Mouse (Mus musculus) heart, adult 2 months (tissue): Measurements from ENCODE around the gene Tmem53. TPM values are rescaled to one million over a fixed set of nuclear protein-coding genes. Genes with fewer than 3 reads are reported as not detected.

Experiments used
- DNase-seq, 2 experiments: peaks; one replicate each; pipeline ENCODE4 v3.0.0; 2021
- H3K27ac ChIP-seq: fragments of 200-600 bp; 2 replicates; pipeline ENCODE4 v1.8.1; 2022
- H3K27me3 ChIP-seq: fragments of 200-500 bp; 2 replicates; pipeline ENCODE4 v1.6.1; 2012; ENCODE audit warnings: mild to moderate bottlenecking, low read length, inconsistent platforms, mixed read lengths; ENCODE audit not compliant: control insufficient read depth, insufficient read depth
- H3K36me3 ChIP-seq: fragments of 200-500 bp; 2 replicates; pipeline ENCODE4 v1.6.1; 2012; ENCODE audit warnings: low read length, inconsistent platforms; ENCODE audit not compliant: control insufficient read depth, insufficient read depth
- H3K4me1 ChIP-seq: fragments of 200-500 bp; 2 replicates; pipeline ENCODE4 v1.6.1; 2011; ENCODE audit warnings: low read length; ENCODE audit not compliant: control insufficient read depth, insufficient read depth
- H3K4me3 ChIP-seq: fragments of 200-600 bp; 2 replicates; pipeline ENCODE4 v1.8.1; 2022
- H3K79me2 ChIP-seq: fragments of 200-500 bp; replicated peaks from 2 replicates; pipeline ENCODE4 v1.6.1; 2012; ENCODE audit warnings: mild to moderate bottlenecking, inconsistent platforms, low read length, moderate library complexity, mixed read lengths; ENCODE audit not compliant: control insufficient read depth, insufficient read depth
- H3K9ac ChIP-seq: fragments of 200-500 bp; 2 replicates; pipeline ENCODE4 v1.6.1; 2012; ENCODE audit warnings: low read depth, mild to moderate bottlenecking, control low read depth, inconsistent platforms, low read length, mixed read lengths
- CTCF ChIP-seq: fragments of 200-600 bp; IDR thresholded peaks from 2 replicates; pipeline ENCODE4 v1.8.1; 2022; ENCODE audit warnings: antibody characterized with exemption, mild to moderate bottlenecking, moderate library complexity
- EP300 ChIP-seq: fragments of 200-500 bp; IDR thresholded peaks from 2 replicates; pipeline ENCODE4 v1.6.1; 2011; ENCODE audit warnings: low read depth, low read length, control low read depth; ENCODE audit not compliant: insufficient read depth
- POLR2A ChIP-seq: fragments of 200-500 bp; IDR thresholded peaks from 2 replicates; pipeline ENCODE4 v1.6.1; 2011; ENCODE audit warnings: mild to moderate bottlenecking, low read depth, low read length, control low read depth; ENCODE audit not compliant: insufficient read depth
- WGBS: fragments of 180-500 bp; shearing (Covaris S2); methylation state at CpG from one replicate; pipeline ENCODE4 v1.1.7; 2018; 5-methylcytosine and 5-hydroxymethylcytosine counted together
- intact Hi-C: fragments of 180-260 bp; cut with DNase I; formaldehyde crosslinking; loops from one replicate; pipeline ENCODE4 v1.15.1; 2025
- polyA plus RNA-seq: library from polyadenylated mRNA; depleted of rRNA; stranded (reverse); fragments of >200 nt; gene quantifications from 2 replicates; pipeline ENCODE4 v1.2.3, GENCODE M21; 2012
- total RNA-seq, 2 experiments: library from RNA; stranded (reverse); gene quantifications; 2 replicates each; pipeline ENCODE4 v1.2.3; 2021

Tmem53 gene
- total and polyA plus RNA-seq, 3 experiments: 25.0 to 62.3 (median 30.6) TPM

DNA sequence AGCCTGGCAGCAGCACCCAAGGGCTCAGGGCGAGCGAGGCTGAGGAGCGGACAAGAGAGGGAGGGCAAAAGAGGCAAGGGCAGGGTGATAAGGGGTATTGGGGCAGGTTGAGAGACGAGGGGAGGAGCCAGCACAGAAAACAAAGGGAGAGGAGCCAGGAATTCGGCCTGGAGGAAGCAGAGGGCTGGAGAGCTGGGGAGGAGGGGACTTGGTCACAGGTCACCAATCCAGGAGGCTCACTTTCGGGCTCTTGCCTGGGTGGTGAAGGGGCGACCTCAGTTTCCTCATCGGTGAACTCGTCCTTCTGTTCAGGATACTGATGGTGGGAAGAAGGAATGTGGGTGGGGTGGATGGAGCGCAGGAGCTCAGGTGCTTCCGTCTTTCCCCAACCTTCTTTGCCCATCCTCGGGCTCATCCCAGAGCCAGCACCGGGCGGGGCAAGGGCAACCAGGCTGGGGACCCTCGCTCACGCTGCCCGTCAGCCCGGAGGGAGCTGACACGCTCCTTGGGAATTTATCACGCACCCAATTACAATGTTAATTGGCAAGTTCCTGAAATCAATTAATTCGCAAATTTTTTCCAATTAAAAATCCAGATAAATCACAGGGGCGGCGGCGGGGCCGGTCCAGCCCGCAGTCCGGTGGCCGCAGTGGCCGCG, 52.0 kb downstream of the Tmem53 start:
- no peaks in the 10 kb centered on the region for H3K36me3 ChIP-seq
- peak overlapping the region; percentile 8; the same call in 1 of the 2 replicates for H3K9ac ChIP-seq
- no peaks in the 10 kb centered on the region for H3K4me1 ChIP-seq
- no peaks in the 10 kb centered on the region for H3K79me2 ChIP-seq
- 13% methylated on average over 30 of the region's 30 CpGs for WGBS
- no peak for DNase-seq
- intact Hi-C loops: no loop called here
- TF ChIP-seq CTCF (no peak), EP300 (no peak), POLR2A (no peak)
- H3K27me3 ChIP-seq: no peaks in the 10 kb centered on the region
- H3K27ac ChIP-seq: no peak overlapping the region
- H3K4me3 ChIP-seq: peak overlapping the region; percentile 52

DNA sequence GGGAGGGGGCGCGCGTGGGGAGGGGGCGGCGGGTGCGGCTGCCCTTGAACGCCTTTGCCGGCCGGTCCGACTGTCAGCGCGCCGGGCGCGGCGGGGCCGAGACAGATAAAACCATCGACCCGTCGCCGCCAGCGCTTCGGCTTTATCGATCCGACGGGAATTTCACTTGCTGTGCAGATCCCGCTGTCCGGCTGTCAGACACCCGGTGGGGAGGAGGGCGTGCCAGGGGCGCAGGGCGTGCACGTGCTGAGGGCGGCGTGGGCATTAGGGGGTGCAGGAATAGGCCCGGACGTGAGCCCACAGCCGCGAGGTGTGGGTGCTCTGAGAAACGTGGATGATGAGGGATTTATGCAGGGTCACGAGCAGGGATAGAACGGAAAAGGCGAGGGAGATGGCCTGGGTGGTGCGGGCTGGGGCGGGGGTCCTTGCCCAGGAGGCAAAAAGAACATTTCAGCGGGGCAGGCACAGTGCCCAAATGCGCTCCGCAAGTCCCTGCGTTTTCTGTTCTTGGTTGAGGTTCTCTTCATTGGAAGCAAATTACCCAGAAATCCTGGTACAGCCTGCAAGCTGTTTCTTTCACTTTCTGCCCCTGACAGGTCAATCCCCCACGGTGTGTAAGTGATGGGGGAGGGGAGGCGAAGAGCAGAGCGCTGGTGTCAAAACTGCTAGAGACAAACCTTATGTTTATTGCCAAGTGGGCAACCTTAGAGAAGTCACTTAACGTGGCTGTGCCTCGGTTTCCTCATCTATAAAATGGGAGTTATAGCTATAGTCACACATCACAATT, 52.7 kb downstream of the Tmem53 start:
- WGBS: 6% methylated on average over 52 of the region's 54 CpGs
- no peaks in the 10 kb centered on the region for H3K4me1 ChIP-seq
- H3K27me3 ChIP-seq: no peaks in the 10 kb centered on the region
- intact Hi-C loops: no loop called here
- H3K27ac ChIP-seq: no peak overlapping the region
- H3K36me3 ChIP-seq: no peaks in the 10 kb centered on the region
- TF ChIP-seq CTCF (no peak), EP300 (no peak), POLR2A (no peak)
- peak overlapping the region; percentile 79 for H3K9ac ChIP-seq
- H3K79me2 ChIP-seq: no peaks in the 10 kb centered on the region
- DNase-seq: no peak
- peak overlapping the region; percentile 52 for H3K4me3 ChIP-seq

DNA sequence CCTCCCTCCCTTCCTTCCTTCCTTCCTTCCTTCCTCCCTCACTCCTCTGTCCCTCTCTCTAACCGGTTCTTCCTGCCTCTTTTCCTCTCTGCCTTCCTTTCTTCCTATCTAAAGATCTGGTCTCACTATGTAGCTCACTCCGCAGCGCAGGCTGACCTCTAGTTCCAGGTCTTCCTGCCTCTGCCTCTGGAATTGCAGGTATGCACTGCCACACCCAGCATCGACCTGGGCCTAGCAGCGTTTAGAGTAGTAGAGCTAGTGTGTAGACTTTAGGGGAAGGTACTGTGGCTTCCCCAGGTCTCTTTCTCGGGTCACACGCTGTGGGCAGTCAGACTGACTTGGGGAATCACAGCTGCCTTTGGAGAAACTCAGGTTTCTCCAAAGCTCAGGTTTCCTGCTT, 53.7 kb downstream of the Tmem53 start:
- Histone ChIP-seq H3K4me1 (no peaks in the 10 kb centered on the region), H3K36me3 (no peaks in the 10 kb centered on the region), H3K4me3 (no peak overlapping the region), H3K27ac (no peak overlapping the region), H3K27me3 (no peaks in the 10 kb centered on the region), H3K79me2 (no peaks in the 10 kb centered on the region), H3K9ac (no peak overlapping the region)
- intact Hi-C loops: no loop called here
- 62% methylated on average over 6 of the region's 7 CpGs for WGBS
- TF ChIP-seq EP300 (no peak), POLR2A (no peak), CTCF (no peak)
- DNase-seq: no peak

DNA sequence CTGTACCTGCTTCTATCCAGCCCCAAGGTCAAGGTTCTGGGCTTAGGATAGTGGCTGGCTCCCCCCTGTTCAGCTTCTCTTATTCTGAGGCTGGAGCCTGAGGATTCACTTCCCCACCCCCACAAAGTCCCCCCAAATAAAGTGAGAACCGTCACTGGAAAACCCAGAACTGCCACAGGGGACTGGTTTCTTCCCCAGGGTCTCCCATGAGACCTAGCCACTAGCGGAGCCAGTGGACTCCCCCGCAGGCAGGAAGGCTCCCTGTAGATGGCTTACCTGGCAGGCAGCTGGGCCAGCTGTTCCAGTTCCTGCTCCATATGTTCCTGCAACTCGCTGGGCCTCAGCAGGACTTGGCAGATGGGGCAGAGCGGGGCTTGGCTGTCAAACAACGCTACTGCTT, 55.5 kb downstream of the Tmem53 start:
- 54% methylated on average over 6 of the region's 6 CpGs for WGBS
- no peaks in the 10 kb centered on the region for H3K4me1 ChIP-seq
- no peak overlapping the region for H3K27ac ChIP-seq
- intact Hi-C loops: no loop called here
- H3K4me3 ChIP-seq: no peak overlapping the region
- H3K79me2 ChIP-seq: no peaks in the 10 kb centered on the region
- H3K36me3 ChIP-seq: no peaks in the 10 kb centered on the region
- no peak for DNase-seq
- no peak overlapping the region for H3K9ac ChIP-seq
- no peaks in the 10 kb centered on the region for H3K27me3 ChIP-seq
- TF ChIP-seq EP300 (no peak), CTCF (no peak), POLR2A (no peak)

DNA sequence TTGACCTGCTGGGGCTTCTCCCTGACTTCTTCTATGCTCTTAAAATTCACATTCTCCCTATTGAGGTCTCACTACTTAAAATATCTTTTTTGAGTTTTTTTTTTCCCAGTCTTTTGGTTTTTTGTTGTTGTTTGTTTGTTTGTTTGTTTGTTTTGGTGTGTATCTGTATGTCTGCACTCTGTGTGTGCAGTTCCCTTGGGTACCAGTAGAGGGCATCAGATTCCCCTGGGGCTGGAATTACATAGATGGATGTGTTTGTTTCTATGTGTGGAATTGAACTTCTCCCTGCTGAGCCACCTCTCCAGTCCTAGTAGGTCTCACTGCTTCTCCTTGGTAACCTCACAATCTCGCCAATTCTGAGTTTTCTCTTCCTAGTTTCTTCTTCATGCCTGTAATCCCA, 57.7 kb downstream of the Tmem53 start:
- Histone ChIP-seq H3K27ac (no peak overlapping the region), H3K36me3 (no peaks in the 10 kb centered on the region), H3K79me2 (no peaks in the 10 kb centered on the region), H3K27me3 (no peaks in the 10 kb centered on the region), H3K4me1 (no peaks in the 10 kb centered on the region), H3K9ac (no peak overlapping the region), H3K4me3 (no peak overlapping the region)
- WGBS: 95% methylated on average over 1 of the region's 1 CpGs
- intact Hi-C loops: no loop called here
- TF ChIP-seq CTCF: peak; percentile 26; the same call in 1 of the 2 replicates
- TF ChIP-seq EP300: no peak
- TF ChIP-seq POLR2A: no peak
- no peak for DNase-seq

DNA sequence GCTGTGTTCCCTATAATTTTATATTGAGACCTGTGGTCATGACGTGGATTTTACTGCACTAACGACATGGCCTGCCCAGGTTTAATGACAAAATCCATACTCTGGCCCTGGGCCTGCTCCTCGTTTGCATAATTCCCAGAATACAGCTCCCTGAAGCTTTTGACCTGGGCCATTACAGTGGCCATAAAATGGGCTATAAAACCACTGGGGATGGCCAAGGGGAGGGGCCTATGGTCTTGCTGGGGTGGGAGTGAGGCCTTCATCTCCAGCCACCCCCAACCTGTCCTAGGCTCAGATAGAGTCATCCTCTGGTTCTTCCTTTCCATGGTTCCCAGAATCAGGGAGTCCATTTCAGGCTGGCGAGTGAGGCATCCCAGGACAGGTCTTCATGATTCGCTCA, 60.1 kb downstream of the Tmem53 start:
- no peak for TF ChIP-seq EP300
- no peak for TF ChIP-seq POLR2A
- TF ChIP-seq CTCF: no peak
- H3K36me3 ChIP-seq: no peaks in the 10 kb centered on the region
- H3K4me1 ChIP-seq: no peaks in the 10 kb centered on the region
- H3K9ac ChIP-seq: no peak overlapping the region
- intact Hi-C loops: loop anchor here (2.0 kb wide), 1 partner anchor 41 kb away; no protein-coding TSS in a partner anchor
- no peak overlapping the region for H3K27ac ChIP-seq
- H3K79me2 ChIP-seq: no peaks in the 10 kb centered on the region
- no peaks in the 10 kb centered on the region for H3K27me3 ChIP-seq
- DNase-seq: no peak
- no peak overlapping the region for H3K4me3 ChIP-seq
- 74% methylated on average over 5 of the region's 5 CpGs for WGBS
